Mouse (Mus musculus): ENCODE results near the gene Nsd2.
A peak's percentile ranks its signal among the peaks of the same experiment; 100 is the strongest.
"Not testable (repeated sequence)": the region's sequence is repeated elsewhere in the genome, so short reads cannot be mapped to it uniquely, and the experiment has no call there.

The Nsd2 gene

GRCm38 (mm10) chr5:33932413-33932812 is 111.9 kb downstream of the Nsd2 start:
- no peak for DNase-seq (ENCODE audit: low spot score)

DNA sequence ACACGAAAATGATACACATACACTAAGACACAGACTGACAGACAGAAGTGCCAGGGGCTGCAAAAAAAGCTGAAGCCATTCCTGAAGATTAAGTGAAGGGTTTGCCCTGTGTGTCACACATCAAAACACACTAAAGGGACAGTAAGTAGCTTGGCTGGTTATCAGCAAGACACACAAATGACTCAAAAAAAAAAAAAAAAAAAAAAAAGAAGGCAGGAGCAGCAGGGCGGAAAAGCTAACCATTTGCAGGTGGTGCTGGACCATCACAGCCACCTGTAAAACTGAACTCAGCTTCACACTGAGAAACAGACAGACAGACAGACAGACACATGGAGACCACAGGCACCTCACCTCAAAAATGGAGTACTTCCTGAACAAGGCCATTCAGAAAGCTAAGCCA is 113.6 kb downstream of the Nsd2 start:
- no peak for DNase-seq (ENCODE audit: low spot score)

DNA sequence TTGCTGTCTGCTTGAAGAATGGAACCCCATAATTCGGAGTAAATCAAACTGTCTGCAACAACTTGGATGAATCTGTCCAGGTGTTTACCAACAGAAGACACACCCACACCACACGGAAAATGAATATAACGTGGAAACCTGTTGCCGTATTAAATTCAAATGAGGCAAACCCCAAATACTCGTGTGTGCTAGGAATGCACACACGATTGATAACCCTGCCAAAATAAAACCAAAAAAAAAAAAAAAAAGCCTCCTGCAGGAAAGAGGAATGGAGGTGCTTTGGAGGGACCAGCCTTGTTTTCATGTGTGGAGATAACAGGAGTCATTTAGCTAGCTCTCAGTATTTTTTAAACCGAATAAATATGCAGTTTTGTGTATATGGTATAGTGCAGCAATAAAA is 114.4 kb downstream of the Nsd2 start:
- no peak for DNase-seq (ENCODE audit: low spot score)

DNA sequence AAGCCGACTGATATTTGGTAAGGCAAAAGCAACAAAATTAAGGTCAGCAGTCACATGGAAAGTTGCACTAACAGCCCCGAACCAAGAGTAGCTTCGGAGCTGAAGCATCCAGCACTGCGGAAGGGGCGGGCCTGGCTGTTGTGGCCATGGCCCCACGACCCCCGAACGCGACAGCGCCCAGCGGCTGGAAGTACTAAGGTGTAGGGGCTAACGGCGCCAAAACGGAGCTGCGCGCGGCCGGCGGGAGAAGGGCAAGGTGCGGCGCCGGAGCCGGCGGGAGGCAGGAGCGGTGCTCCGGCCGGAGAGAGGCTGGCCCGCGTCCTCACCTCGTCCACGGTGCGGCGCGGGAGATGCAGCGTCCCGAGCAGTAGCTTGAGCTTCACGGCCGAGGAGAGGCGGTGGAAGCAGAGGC is 115.2 kb downstream of the Nsd2 start:
- no peak for DNase-seq (ENCODE audit: low spot score)

- peak; percentile 94 for DNase-seq (ENCODE audit: low spot score)
Observed at GRCm38 (mm10) chr5:33936120-33936707, 115.7 kb downstream of the Nsd2 start, which contains the start of gene Nelfa. TSS of gene Nelfa (minus strand) at chr5:33936413.

DNA sequence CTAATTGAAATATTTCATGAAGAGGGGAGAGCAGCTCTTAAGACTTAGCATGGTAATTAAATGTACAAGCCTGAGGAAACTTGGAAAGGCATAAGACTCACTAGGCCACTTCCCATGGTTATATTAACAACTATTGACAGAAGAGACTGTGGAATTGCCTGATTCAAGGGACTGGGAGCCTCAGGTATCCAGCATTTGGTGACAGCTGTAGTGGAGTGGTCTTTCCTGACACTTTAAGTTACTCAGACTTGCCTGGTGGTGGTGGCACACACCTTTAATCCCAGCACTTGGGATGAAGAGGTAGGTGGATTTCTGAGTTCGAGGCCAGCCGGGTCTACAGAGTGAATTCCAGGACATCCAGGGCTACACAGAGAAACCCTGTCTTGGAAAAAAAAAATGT is 116.7 kb downstream of the Nsd2 start:
- DNase-seq (ENCODE audit: low spot score), result no peak

- DNase-seq (ENCODE audit: low spot score), result no peak
Observed at GRCm38 (mm10) chr5:33938448-33938847, 117.9 kb downstream of the Nsd2 start.

DNA sequence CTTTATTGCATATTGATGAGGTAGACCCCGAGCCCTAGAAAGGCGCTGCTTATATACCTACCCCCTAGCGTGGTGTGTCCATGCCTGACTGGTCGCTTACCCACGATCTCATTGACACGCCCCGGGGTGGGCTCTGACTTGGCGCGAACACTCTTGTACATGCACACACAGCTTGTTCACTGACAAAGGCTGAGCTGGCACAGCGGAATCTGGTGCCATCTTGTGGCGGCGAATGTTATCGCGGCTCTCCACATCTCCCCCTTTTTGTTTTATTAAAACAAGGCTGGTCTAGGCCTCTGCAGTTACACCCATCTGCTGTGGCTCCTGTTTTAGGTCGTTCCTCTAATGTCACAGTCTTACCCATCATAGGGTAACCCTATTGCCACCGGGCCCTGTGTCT is 126.5 kb downstream of the Nsd2 start:
- DNase-seq (ENCODE audit: low spot score), result not testable (repeated sequence)

All from urinary bladder, postnatal 10 days (tissue).